Mouse (Mus musculus) liver, postnatal 0 days (tissue): ENCODE data around the gene Gm2696.

Experiments
- CTCF ChIP-seq: sonication (generic); IDR thresholded peaks from 2 replicates; pipeline ENCODE4 v1.5.1; 2016; ENCODE audit warnings: antibody characterized with exemption, low read depth
- EP300 ChIP-seq: IDR thresholded peaks from 2 replicates; pipeline ENCODE4 v1.6.1; 2016; ENCODE audit warnings: antibody characterized with exemption, low read depth, mild to moderate bottlenecking

DNA sequence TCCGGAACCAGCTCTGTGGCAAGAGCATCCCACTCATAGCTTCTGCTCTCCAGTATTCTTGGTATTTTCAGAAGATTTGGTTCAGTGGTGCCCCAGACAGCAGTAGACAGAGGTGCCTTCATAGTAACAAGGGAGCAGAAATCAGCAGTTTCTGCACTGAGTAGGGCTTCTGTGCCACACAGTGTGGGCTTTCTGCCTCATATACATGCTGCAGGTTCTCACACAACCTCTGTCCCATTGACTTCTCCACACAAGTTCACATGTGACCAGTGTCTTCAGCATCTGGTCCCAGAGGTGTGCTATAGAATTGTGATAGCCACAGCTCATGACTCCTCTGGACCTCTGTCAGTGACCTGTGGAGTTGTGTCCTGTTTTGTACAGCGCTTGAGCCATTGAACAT, 25.9 kb upstream of the Gm2696 start:
- TF ChIP-seq CTCF (no peak), EP300 (no peak)
